In the genomic region with DNA sequence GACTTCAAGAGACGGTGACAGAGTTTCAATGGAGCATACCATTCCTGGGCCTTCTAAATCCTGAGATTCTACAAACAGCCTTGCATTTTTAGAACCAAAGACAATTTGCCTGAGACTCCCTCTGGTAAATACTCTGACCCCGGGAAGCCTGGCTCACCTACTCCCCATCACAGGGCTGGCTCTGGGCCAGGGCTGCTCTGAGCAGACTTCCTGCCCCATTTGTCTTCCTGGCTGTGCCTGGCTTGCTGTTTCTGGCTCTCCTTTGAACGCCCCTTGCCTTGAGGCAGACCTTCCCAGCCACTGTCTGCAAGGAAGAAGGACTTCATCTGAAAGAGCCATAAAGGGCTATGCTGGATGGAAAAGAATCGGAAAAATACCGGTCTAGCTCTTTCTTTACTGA, we compare ENCODE assay signal across 10 mouse cellular contexts.
DNase-seq lines count a peak whose midpoint lies in the region; ATAC-seq and TF ChIP-seq lines count a peak whose summit lies in the region.
"Had no signal": no experiment of that assay in that cellular context is flagged by ENCODE, and none has a peak within 500 bp of the region (broad histone marks: within the 10 kb centered on the region; RNA-seq: fewer than 3 reads in every experiment).

No protein-coding gene starts in this region.

- no peak overlapping the region for H3K9ac ChIP-seq in intestine, embryonic 15.5 days
- H3K9ac ChIP-seq in intestine, postnatal 0 days (ENCODE audit: low read depth, low read length) = no peak overlapping the region
- H3K9ac ChIP-seq in midbrain, embryonic 15.5 days = no peak overlapping the region
- H3K9ac ChIP-seq: embryonic facial prominence, embryonic 15.5 days had no signal

- no peak overlapping the region for H3K4me3 ChIP-seq in intestine, embryonic 15.5 days (replicated peaks)
- no peak overlapping the region for H3K4me3 ChIP-seq in intestine, postnatal 0 days (ENCODE audit: low read depth, low read length)
- no peak overlapping the region for H3K4me3 ChIP-seq in midbrain, embryonic 15.5 days
- no peak overlapping the region for H3K4me3 ChIP-seq in midbrain, embryonic 10.5 days
- H3K4me3 ChIP-seq: embryonic facial prominence, embryonic 15.5 days had no signal

- peak overlapping the region; percentile 7; the same call in 1 of the 2 replicates for H3K27ac ChIP-seq in intestine, embryonic 15.5 days
- no peak overlapping the region for H3K27ac ChIP-seq in intestine, postnatal 0 days (ENCODE audit: low read depth, low read length)
- no peak overlapping the region for H3K27ac ChIP-seq in midbrain, embryonic 15.5 days
- no peak overlapping the region for H3K27ac ChIP-seq in midbrain, embryonic 10.5 days (replicated peaks)
- H3K27ac ChIP-seq: embryonic facial prominence, embryonic 15.5 days; macrophage had no signal

- no peak overlapping the region for H3K4me2 ChIP-seq in intestine, embryonic 15.5 days (replicated peaks)
- H3K4me2 ChIP-seq in intestine, postnatal 0 days (replicated peaks; ENCODE audit: low read depth) = no peak overlapping the region
- H3K4me2 ChIP-seq in midbrain, embryonic 15.5 days = no peak overlapping the region
- H3K4me2 ChIP-seq: embryonic facial prominence, embryonic 15.5 days had no signal

- H3K27me3 ChIP-seq in intestine, embryonic 15.5 days (replicated peaks) = no peaks in the 10 kb centered on the region
- no peaks in the 10 kb centered on the region for H3K27me3 ChIP-seq in intestine, postnatal 0 days (replicated peaks; ENCODE audit: control insufficient read depth, insufficient read depth, low read length)
- no peaks in the 10 kb centered on the region for H3K27me3 ChIP-seq in midbrain, embryonic 15.5 days (replicated peaks)
- no peaks in the 10 kb centered on the region for H3K27me3 ChIP-seq in midbrain, embryonic 10.5 days (ENCODE audit: low read depth, poor library complexity, severe bottlenecking)
- H3K27me3 ChIP-seq: embryonic facial prominence, embryonic 15.5 days had no signal

- DNase-seq in adrenal gland, postnatal 10 days = peak; percentile 83
- DNase-seq in kidney, adult 11 months = peak; percentile 77
- DNase-seq in lung, postnatal 4 days = peak; percentile 66 to 79
- no peak for DNase-seq in urinary bladder, postnatal 14 days (ENCODE audit: low spot score)
- no peak for DNase-seq in midbrain, embryonic 10.5 days (ENCODE audit: low spot score)

- no peak for TF ChIP-seq CTCF in intestine, postnatal 0 days (IDR thresholded peaks at IDR 0.05; ENCODE audit: low read depth)

- H3K36me3 ChIP-seq in intestine, embryonic 15.5 days = peaks cover 5% of the 10 kb centered on the region
- H3K36me3 ChIP-seq in intestine, postnatal 0 days (ENCODE audit: control insufficient read depth, insufficient read depth) = peaks cover 57% of the 10 kb centered on the region
- H3K36me3 ChIP-seq in midbrain, embryonic 15.5 days (replicated peaks) = no peaks in the 10 kb centered on the region
- no peaks in the 10 kb centered on the region for H3K36me3 ChIP-seq in midbrain, embryonic 10.5 days

- 33% methylated on average over 5 of the region's 5 CpGs for WGBS in intestine, embryonic 15.5 days
- 50% methylated on average over 5 of the region's 5 CpGs for WGBS in intestine, postnatal 0 days
- WGBS in midbrain, embryonic 15.5 days = 75% methylated on average over 5 of the region's 5 CpGs
- WGBS in midbrain, embryonic 10.5 days = 82% methylated on average over 5 of the region's 5 CpGs

- no peaks in the 10 kb centered on the region for H3K9me3 ChIP-seq in intestine, embryonic 15.5 days
- no peaks in the 10 kb centered on the region for H3K9me3 ChIP-seq in intestine, postnatal 0 days (ENCODE audit: control insufficient read depth)
- H3K9me3 ChIP-seq in midbrain, embryonic 15.5 days = no peaks in the 10 kb centered on the region
- no peaks in the 10 kb centered on the region for H3K9me3 ChIP-seq in midbrain, embryonic 10.5 days (replicated peaks)
- H3K9me3 ChIP-seq: embryonic facial prominence, embryonic 15.5 days had no signal

- no peaks in the 10 kb centered on the region for H3K4me1 ChIP-seq in intestine, embryonic 15.5 days (replicated peaks)
- H3K4me1 ChIP-seq in intestine, postnatal 0 days (replicated peaks; ENCODE audit: control insufficient read depth, insufficient read depth, low read length) = no peaks in the 10 kb centered on the region
- no peaks in the 10 kb centered on the region for H3K4me1 ChIP-seq in midbrain, embryonic 15.5 days
- 0 out of 2 replicates have a peak, but pooled peaks cover 5% of the 10 kb centered on the region for H3K4me1 ChIP-seq in midbrain, embryonic 10.5 days

- ATAC-seq in intestine, embryonic 15.5 days = 0 out of 2 replicates have a peak, but pooled peaks have one; percentile 39
- ATAC-seq in intestine, postnatal 0 days = no peak
- ATAC-seq in midbrain, embryonic 15.5 days (replicated peaks) = no peak

Comparison
In these comparisons a context has a peak if more than half of its experiments do, and no peak if none do; other contexts are left out.
1. DNase-seq: peak in adrenal gland, postnatal 10 days (single experiment), kidney, adult 11 months (single experiment) and lung, postnatal 4 days (2 of 2); none in urinary bladder, postnatal 14 days (single experiment) and midbrain, embryonic 10.5 days (single experiment).